Mouse (Mus musculus): ENCODE data around the gene Reep6.

DNA sequence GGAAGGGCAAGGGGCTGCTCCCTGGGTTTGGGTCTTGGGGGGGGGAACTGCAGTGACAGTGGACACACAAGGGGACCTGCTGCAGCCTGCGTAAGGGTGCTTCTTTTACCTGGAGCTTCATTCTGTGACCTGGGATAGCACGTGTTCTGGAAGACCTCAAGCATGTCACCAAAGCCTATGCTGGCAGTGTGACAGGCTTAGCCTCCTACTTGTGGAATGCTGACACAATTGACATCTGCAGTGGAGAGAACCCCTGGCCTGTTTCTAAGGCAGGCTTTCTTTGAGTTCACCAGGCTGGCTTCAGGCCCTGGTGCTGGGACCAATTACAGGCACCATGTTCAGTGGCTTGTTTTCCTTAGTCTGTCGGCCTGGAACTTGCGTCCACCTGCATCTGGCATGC lies 35.4 kb upstream of the Reep6 start:
- TF ChIP-seq POLR2A (IDR thresholded peaks at IDR 0.05; ENCODE audit: borderline replicate concordance, extremely low read depth, low read depth, low read length) (no peak), CTCF (IDR thresholded peaks at IDR 0.05; ENCODE audit: insufficient read depth, low read length) (no peak)

Measured in lung, adult 2 months (tissue).